Mouse (Mus musculus) limb, embryonic 15.5 days (tissue): Measurements from ENCODE around the gene A930004D18Rik. TPM values are rescaled to one million over a fixed set of nuclear protein-coding genes. Genes with fewer than 3 reads are reported as not detected.

Source experiments
- ATAC-seq: fragments of 200-750 bp; cut with Nextera tagmentation; 2 replicates; pipeline ENCODE4 v1.8.0; 2017; ENCODE audit warnings: low read depth, moderate TSS enrichment; ENCODE audit not compliant: insufficient number of reproducible peaks, low FRiP score, low TSS enrichment
- H3K27ac ChIP-seq: fragments of 300-500 bp; sonication (generic); 2 replicates; pipeline ENCODE4 v1.5.1; 2015; ENCODE audit warnings: moderate library complexity, mild to moderate bottlenecking, inconsistent platforms
- H3K27me3 ChIP-seq: fragments of 300-500 bp; sonication (generic); 2 replicates; pipeline ENCODE4 v1.6.1; 2015; ENCODE audit warnings: inconsistent platforms
- H3K36me3 ChIP-seq: fragments of 300-500 bp; sonication (generic); 2 replicates; pipeline ENCODE4 v1.6.1; 2015; ENCODE audit warnings: inconsistent platforms
- H3K4me1 ChIP-seq: fragments of 300-500 bp; sonication (generic); 2 replicates; pipeline ENCODE4 v1.6.1; 2015; ENCODE audit warnings: inconsistent platforms
- H3K4me2 ChIP-seq: fragments of 300-500 bp; sonication (generic); 2 replicates; pipeline ENCODE4 v1.6.1; 2015; ENCODE audit warnings: mild to moderate bottlenecking, inconsistent platforms
- H3K4me3 ChIP-seq: fragments of 300-500 bp; sonication (generic); 2 replicates; pipeline ENCODE4 v1.5.1; 2015; ENCODE audit warnings: mild to moderate bottlenecking, inconsistent platforms
- H3K9ac ChIP-seq: fragments of 300-500 bp; sonication (generic); 2 replicates; pipeline ENCODE4 v1.6.1; 2015; ENCODE audit warnings: inconsistent platforms
- H3K9me3 ChIP-seq: fragments of 300-500 bp; sonication (generic); 2 replicates; pipeline ENCODE4 v1.6.1; 2016; ENCODE audit warnings: inconsistent platforms
- WGBS: fragments of 180-500 bp; shearing (Covaris S2); methylation state at CpG from one replicate; pipeline ENCODE4 v1.1.7; 2015; 5-methylcytosine and 5-hydroxymethylcytosine counted together
- polyA plus RNA-seq: library from polyadenylated mRNA; unstranded; fragments of >200 nt; fragmentation: Nextera tagmentation; extraction: Ambion mirVana; gene quantifications from 2 replicates; pipeline ENCODE4 v1.2.1, GENCODE M21; 2015

The A930004D18Rik gene
- 13.0 and 16.8 TPM in 2 replicates for polyA plus RNA-seq

GRCm38 (mm10) chr2:18037491-18037890 is at the start of gene A930004D18Rik:
TSS of gene A930004D18Rik (minus strand) at chr2:18037737.
- Histone ChIP-seq H3K27me3 (no peaks in the 10 kb centered on the region), H3K36me3 (no peaks in the 10 kb centered on the region), H3K27ac (no peak within 1 kb of the TSS), H3K4me3 (no peak within 1 kb of the TSS), H3K4me1 (peaks cover 34% of the 10 kb centered on the region), H3K9me3 (no peaks in the 10 kb centered on the region), H3K4me2 (no peak within 1 kb of the TSS), H3K9ac (no peak within 1 kb of the TSS)
- WGBS, result 79% methylated on average over 2 of the region's 2 CpGs
- no peak for ATAC-seq

DNA sequence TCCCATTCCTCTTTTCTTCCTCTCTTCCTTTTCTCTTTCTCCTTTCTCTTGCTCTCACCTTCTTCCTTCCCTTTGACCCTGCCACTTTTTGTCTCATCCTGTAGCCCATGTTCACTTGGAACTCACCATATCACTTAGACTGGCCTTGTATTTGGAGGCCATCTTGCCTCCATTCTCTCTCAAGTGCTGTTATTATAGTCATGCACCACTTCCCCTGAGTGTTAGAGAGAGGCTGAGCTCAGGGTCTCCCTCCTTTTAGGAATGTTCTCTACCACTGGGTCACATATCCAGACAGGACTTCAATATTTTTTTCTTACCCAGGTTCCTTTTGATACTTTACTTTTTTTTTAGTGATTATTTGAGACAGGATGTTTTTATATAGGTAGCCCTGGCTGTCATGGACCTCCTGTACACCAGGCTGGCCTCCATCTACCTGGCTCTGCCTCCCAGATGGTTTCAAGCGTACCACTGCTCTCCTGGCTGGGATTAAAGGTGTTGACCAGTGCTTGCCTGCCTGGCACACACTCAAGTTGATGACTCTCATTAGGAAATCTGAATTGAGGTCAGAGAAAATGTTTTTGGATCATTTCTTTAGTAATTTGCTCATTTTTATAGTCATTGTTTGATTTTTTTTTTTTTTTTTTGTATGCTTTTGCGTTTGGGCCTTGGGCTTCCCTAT is 42.8 kb upstream of the A930004D18Rik start:
- peaks cover 45% of the 10 kb centered on the region for H3K36me3 ChIP-seq
- WGBS, result 84% methylated on average over 2 of the region's 2 CpGs
- no peak for ATAC-seq

DNA sequence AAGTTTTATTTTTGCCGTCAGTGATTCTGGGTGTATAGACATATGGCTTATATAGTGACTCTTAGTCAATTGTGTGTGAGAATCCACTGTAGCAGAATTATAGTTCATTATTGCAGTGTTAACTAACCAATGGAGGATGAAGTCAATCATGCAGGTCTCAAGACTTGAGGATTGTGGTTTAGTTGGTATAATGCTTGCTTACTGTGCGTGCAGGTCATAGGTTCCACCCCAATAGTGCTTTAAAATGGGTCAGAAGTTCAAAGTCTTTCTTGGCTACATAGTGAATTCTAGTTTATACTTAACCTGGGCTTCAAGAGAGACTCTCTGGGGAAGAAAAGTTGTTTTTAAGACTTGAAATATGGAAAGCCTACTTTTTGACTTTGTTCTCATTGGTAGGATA is 34.4 kb upstream of the A930004D18Rik start:
- H3K4me1 ChIP-seq, result no peaks in the 10 kb centered on the region
- no peaks in the 10 kb centered on the region for H3K27me3 ChIP-seq
- H3K27ac ChIP-seq, result no peak overlapping the region
- ATAC-seq, result no peak
- 94% methylated on average over 2 of the region's 2 CpGs for WGBS
- H3K4me3 ChIP-seq, result no peak overlapping the region
- H3K9me3 ChIP-seq, result no peaks in the 10 kb centered on the region
- H3K9ac ChIP-seq, result no peak overlapping the region
- no peak overlapping the region for H3K4me2 ChIP-seq
- H3K36me3 ChIP-seq, result peaks cover 36% of the 10 kb centered on the region

More for the DNA sequence above, 42.8 kb upstream of the A930004D18Rik start:
- H3K27me3 ChIP-seq, result no peaks in the 10 kb centered on the region
- H3K4me1 ChIP-seq, result no peaks in the 10 kb centered on the region
- no peak overlapping the region for H3K27ac ChIP-seq
- H3K9me3 ChIP-seq, result no peaks in the 10 kb centered on the region
- H3K9ac ChIP-seq, result no peak overlapping the region
- H3K4me2 ChIP-seq, result no peak overlapping the region
- no peak overlapping the region for H3K4me3 ChIP-seq

DNA sequence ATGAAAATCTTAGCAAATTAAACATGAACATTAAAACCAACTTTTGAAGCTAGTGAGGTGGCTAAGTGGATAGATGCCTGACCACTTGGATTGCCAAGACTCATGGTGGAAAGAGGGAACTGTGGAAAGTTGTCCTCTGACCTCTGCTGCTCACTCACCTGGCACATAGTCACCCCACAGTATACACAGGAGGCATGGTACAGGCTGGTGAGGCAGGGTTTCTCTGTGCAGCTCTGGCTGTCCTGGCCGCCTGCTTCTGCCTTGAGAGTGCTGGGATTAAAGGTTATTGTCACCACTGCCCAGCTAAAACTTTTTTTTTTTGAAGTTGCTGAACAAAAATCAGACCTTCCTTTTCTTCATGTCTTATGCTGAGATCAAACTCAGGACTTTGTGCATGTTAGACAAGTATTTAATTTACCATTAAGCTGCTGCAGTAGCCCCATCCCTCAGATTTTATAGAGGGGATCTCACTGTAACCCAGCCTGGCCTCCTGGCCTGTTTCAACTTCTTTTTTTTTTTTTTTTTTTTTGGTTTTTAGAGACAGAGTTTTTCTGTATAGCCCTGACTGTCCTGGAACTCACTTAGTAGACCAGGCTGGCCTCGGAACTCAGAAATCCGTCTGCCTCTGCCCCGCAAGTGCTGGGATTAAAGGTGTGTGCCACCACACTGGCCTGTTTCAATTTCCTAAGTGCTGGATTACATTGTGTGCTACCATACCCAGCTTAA is 30.7 kb upstream of the A930004D18Rik start:
- Histone ChIP-seq H3K9ac (no peak overlapping the region), H3K9me3 (no peaks in the 10 kb centered on the region), H3K4me1 (peaks cover 9% of the 10 kb centered on the region), H3K27ac (no peak overlapping the region), H3K36me3 (peaks cover 17% of the 10 kb centered on the region), H3K27me3 (no peaks in the 10 kb centered on the region), H3K4me3 (no peak overlapping the region), H3K4me2 (no peak overlapping the region)
- 84% methylated on average over 4 of the region's 4 CpGs for WGBS
- no peak for ATAC-seq

DNA sequence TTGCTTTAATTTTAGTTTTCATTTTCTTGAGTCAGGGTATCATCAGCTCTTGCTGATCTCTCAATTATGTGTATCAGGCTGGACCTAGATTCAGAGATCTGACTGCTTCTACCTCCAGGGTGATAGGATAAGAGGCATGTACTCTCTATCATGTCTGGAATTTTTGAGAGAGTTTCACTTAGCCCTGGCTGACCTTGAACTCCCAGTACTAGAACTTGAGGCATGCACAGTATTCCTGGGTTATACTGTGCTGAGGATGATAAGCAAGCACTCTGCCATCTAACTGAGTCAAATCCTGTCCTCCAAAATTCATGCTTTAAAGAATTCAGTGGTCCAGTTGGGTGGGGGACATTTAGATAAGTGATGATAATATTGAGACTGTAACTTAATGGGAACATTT is 28.9 kb upstream of the A930004D18Rik start:
- no peaks in the 10 kb centered on the region for H3K27me3 ChIP-seq
- ATAC-seq, result no peak
- no peaks in the 10 kb centered on the region for H3K9me3 ChIP-seq
- peaks cover 9% of the 10 kb centered on the region for H3K4me1 ChIP-seq
- H3K9ac ChIP-seq, result no peak overlapping the region
- H3K27ac ChIP-seq, result no peak overlapping the region
- H3K36me3 ChIP-seq, result 0 out of 2 replicates have a peak, but pooled peaks cover 11% of the 10 kb centered on the region
- H3K4me2 ChIP-seq, result no peak overlapping the region
- no peak overlapping the region for H3K4me3 ChIP-seq

- Histone ChIP-seq H3K4me2 (peak overlapping the region; percentile 67), H3K9me3 (no peaks in the 10 kb centered on the region), H3K4me3 (peak overlapping the region; percentile 79), H3K9ac (peak overlapping the region; percentile 47), H3K4me1 (peaks cover 9% of the 10 kb centered on the region), H3K27ac (peak overlapping the region; percentile 82), H3K27me3 (no peaks in the 10 kb centered on the region), H3K36me3 (0 out of 2 replicates have a peak, but pooled peaks cover 6% of the 10 kb centered on the region)
- ATAC-seq, result peak; percentile 15; the same call in 1 of the 2 replicates
- 4% methylated on average over 6 of the region's 6 CpGs for WGBS
Observed at GRCm38 (mm10) chr2:18065708-18066030, 28.1 kb upstream of the A930004D18Rik start.

DNA sequence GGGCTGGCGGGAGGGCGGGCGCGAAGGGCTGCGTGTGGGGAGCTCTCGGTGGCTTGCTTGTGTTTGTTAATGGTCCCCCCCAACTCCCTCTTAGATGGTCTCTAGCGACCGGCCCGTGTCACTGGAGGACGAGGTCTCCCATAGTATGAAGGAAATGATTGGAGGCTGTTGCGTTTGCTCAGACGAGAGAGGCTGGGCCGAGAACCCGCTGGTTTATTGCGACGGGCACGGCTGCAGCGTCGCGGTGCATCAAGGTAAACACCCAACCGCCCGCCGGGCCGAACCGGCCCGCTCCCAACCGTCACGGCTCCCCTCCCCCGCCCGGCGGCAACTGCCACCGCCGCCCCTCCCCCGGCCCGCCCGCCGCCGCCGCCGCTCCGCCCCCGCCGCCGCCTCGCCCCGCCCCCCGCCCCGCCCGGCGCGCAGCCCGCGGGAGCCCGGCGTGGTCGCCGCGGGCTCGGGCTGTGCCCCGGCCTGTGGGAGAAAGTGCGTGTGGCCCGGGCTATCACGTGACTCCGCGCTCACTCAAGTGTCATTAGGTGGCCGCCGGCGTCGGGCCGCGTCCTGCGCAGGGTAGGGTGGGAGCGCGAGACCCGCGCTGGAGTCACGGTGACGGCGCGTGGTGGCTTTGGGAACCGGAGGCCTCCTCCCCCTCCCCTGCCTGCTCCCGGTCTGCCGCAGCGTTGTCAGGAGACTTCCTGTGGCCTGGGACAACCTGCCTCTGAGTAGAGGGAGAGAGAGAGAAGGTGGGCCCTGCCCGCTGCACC is 27.6 kb upstream of the A930004D18Rik start:
- H3K4me1 ChIP-seq, result peaks cover 9% of the 10 kb centered on the region
- H3K4me3 ChIP-seq, result peak overlapping the region; percentile 79
- no peaks in the 10 kb centered on the region for H3K9me3 ChIP-seq
- 0 out of 2 replicates have a peak, but pooled peaks cover 6% of the 10 kb centered on the region for H3K36me3 ChIP-seq
- peak overlapping the region; percentile 100 for H3K27ac ChIP-seq
- peak; percentile 50 for ATAC-seq
- H3K4me2 ChIP-seq, result peak overlapping the region; percentile 67
- H3K27me3 ChIP-seq, result no peaks in the 10 kb centered on the region
- H3K9ac ChIP-seq, result peak overlapping the region; percentile 92
- under 1% methylated on average over 73 of the region's 85 CpGs for WGBS

DNA sequence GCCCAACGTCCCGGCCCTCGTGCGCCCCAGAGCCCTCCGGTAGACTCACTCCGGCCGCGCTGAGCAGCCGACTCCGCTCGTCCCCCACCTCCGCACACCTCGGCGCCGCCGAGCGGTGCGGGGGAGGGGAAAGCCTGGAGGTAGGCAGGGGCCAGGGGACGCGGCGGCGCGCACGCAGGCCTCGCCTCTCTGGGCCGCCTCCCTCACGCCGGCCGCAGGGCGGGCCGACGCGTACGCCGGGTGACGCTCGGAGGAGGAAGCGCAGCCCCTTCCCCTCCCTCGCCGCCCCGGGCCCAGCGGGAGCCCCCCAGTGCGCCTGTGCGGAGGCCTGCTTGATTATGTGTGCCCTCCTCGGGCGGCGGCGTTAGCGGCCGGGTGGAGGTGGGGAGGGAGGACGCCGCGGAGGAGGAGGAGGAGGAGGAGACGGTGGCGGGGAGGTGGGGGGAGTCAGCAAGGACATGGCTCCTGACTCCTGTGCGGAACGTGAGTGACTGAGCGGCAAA is 26.9 kb upstream of the A930004D18Rik start:
- Histone ChIP-seq H3K27ac (peak overlapping the region; percentile 100), H3K9ac (peak overlapping the region; percentile 92), H3K4me1 (peaks cover 9% of the 10 kb centered on the region), H3K27me3 (no peaks in the 10 kb centered on the region), H3K4me3 (peak overlapping the region; percentile 79), H3K36me3 (0 out of 2 replicates have a peak, but pooled peaks cover 6% of the 10 kb centered on the region), H3K4me2 (peak overlapping the region; percentile 67), H3K9me3 (no peaks in the 10 kb centered on the region)
- under 1% methylated on average over 54 of the region's 58 CpGs for WGBS
- ATAC-seq, result peak; percentile 98

GRCm38 (mm10) chr2:18063763-18064251 is 26.3 kb upstream of the A930004D18Rik start:
- ATAC-seq, result peak; percentile 10; the same call in 1 of the 2 replicates
- Histone ChIP-seq H3K9ac (peak overlapping the region; percentile 92), H3K4me2 (peak overlapping the region; percentile 53), H3K9me3 (no peaks in the 10 kb centered on the region), H3K36me3 (0 out of 2 replicates have a peak, but pooled peaks cover 6% of the 10 kb centered on the region), H3K27me3 (no peaks in the 10 kb centered on the region), H3K4me1 (peaks cover 9% of the 10 kb centered on the region), H3K27ac (peak overlapping the region; percentile 100), H3K4me3 (peak overlapping the region; percentile 79)
- WGBS, result 0% methylated on average over 18 of the region's 18 CpGs

DNA sequence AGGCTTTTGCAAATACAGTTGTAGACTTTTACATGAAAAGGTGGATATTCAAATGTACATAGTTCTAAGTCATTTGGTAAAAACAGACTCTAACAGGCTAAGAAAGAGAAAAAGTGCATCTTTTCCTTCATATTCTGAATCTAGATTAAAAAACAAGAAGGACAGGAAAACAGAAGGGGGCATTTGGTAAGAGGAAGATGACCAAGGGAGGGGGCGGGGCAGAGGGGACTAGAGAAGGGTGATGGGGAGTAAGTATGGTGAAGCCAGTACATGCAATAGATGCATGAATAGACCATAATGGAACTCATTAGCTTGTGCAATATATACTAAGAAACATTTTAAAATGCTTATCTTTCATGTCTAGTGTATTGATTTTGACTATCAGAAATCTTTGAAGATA is 22.9 kb upstream of the A930004D18Rik start:
- H3K27me3 ChIP-seq, result no peaks in the 10 kb centered on the region
- ATAC-seq, result no peak
- no peak overlapping the region for H3K9ac ChIP-seq
- no peak overlapping the region for H3K27ac ChIP-seq
- no peaks in the 10 kb centered on the region for H3K9me3 ChIP-seq
- H3K4me1 ChIP-seq, result peaks cover under 1% of the 10 kb centered on the region
- no peak overlapping the region for H3K4me3 ChIP-seq
- no peaks in the 10 kb centered on the region for H3K36me3 ChIP-seq
- no peak overlapping the region for H3K4me2 ChIP-seq
- 91% methylated on average over 1 of the region's 1 CpGs for WGBS

DNA sequence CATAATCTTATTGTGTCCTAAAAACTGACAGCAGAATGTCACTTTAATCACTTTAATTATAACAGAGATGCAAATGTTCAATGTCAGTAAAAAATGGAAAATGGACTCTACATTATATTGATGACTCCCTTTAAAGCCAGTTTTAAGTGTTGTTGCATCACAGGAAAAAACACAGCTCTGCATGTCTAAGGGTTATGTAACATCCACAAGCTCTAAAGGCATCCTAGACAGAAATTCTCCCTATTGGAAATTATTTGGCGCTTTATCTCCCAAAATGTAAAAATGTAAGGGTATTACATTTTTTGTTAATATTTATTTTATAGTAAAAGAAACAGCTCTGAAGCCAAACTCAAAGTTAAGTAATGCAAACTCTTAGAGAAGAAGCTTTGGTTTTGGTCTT is 22.4 kb upstream of the A930004D18Rik start:
- Histone ChIP-seq H3K36me3 (no peaks in the 10 kb centered on the region), H3K27me3 (no peaks in the 10 kb centered on the region), H3K4me1 (peaks cover 4% of the 10 kb centered on the region; the same call in 1 of the 2 replicates), H3K4me2 (no peak overlapping the region), H3K4me3 (no peak overlapping the region), H3K27ac (no peak overlapping the region), H3K9ac (no peak overlapping the region), H3K9me3 (no peaks in the 10 kb centered on the region)
- ATAC-seq, result no peak
- WGBS, result 92% methylated on average over 1 of the region's 1 CpGs
